Mouse (Mus musculus) embryonic facial prominence, embryonic 14.5 days (tissue): Measurements from ENCODE around the gene Atat1. TPM values are rescaled to one million over a fixed set of nuclear protein-coding genes. Genes with fewer than 3 reads are reported as not detected.
A peak's percentile ranks its signal among the peaks of the same experiment; 100 is the strongest.

Experiments used
- ATAC-seq: fragments of 200-750 bp; cut with Nextera tagmentation; 2 replicates; pipeline ENCODE4 v1.8.0; 2017; ENCODE audit warnings: low read depth, moderate number of reproducible peaks, moderate TSS enrichment
- DNase-seq: peaks from one replicate; pipeline ENCODE4 v3.0.0-alpha.2; 2015; ENCODE audit warnings: low spot score
- H3K27ac ChIP-seq: fragments of 300-500 bp; sonication (generic); replicated peaks from 2 replicates; pipeline ENCODE4 v1.5.1; 2014; ENCODE audit warnings: low read depth, mild to moderate bottlenecking, low read length, moderate library complexity
- H3K27me3 ChIP-seq: fragments of 300-500 bp; sonication (generic); replicated peaks from 2 replicates; pipeline ENCODE4 v1.6.1; 2014; ENCODE audit warnings: low read length; ENCODE audit not compliant: control insufficient read depth, insufficient read depth
- H3K36me3 ChIP-seq: fragments of 300-500 bp; sonication (generic); 2 replicates; pipeline ENCODE4 v1.6.1; 2014; ENCODE audit warnings: low read length, mixed read lengths; ENCODE audit not compliant: control insufficient read depth, insufficient read depth
- H3K4me1 ChIP-seq: fragments of 300-500 bp; sonication (generic); 2 replicates; pipeline ENCODE4 v1.6.1; 2014; ENCODE audit warnings: antibody characterized with exemption, low read length; ENCODE audit not compliant: control insufficient read depth, insufficient read depth
- H3K4me2 ChIP-seq: fragments of 300-500 bp; sonication (generic); 2 replicates; pipeline ENCODE4 v1.6.1; 2014; ENCODE audit warnings: low read depth, mild to moderate bottlenecking, low read length, moderate library complexity, mixed read lengths
- H3K4me3 ChIP-seq: fragments of 300-500 bp; sonication (generic); 2 replicates; pipeline ENCODE4 v1.5.1; 2014; ENCODE audit warnings: low read depth, mild to moderate bottlenecking, low read length
- H3K9ac ChIP-seq: fragments of 300-500 bp; sonication (generic); 2 replicates; pipeline ENCODE4 v1.6.1; 2014; ENCODE audit warnings: low read depth, mild to moderate bottlenecking, low read length, moderate library complexity, mixed read lengths
- H3K9me3 ChIP-seq: fragments of 300-500 bp; sonication (generic); 2 replicates; pipeline ENCODE4 v1.6.1; 2016; ENCODE audit warnings: low read length; ENCODE audit not compliant: control insufficient read depth
- WGBS: fragments of 180-500 bp; shearing (Covaris S2); extraction: QIAGEN DNeasy Blood & Tissue Kit; methylation state at CpG from one replicate; pipeline ENCODE4 v1.1.7; 2014; 5-methylcytosine and 5-hydroxymethylcytosine counted together
- polyA plus RNA-seq: library from polyadenylated mRNA; unstranded; fragments of >200 nt; fragmentation: Nextera tagmentation; extraction: Ambion mirVana; gene quantifications from 2 replicates; pipeline ENCODE4 v1.2.1, GENCODE M21; 2014

Gene Atat1
- polyA plus RNA-seq, 1 experiment from 2014 or later: 48.1 TPM

DNA sequence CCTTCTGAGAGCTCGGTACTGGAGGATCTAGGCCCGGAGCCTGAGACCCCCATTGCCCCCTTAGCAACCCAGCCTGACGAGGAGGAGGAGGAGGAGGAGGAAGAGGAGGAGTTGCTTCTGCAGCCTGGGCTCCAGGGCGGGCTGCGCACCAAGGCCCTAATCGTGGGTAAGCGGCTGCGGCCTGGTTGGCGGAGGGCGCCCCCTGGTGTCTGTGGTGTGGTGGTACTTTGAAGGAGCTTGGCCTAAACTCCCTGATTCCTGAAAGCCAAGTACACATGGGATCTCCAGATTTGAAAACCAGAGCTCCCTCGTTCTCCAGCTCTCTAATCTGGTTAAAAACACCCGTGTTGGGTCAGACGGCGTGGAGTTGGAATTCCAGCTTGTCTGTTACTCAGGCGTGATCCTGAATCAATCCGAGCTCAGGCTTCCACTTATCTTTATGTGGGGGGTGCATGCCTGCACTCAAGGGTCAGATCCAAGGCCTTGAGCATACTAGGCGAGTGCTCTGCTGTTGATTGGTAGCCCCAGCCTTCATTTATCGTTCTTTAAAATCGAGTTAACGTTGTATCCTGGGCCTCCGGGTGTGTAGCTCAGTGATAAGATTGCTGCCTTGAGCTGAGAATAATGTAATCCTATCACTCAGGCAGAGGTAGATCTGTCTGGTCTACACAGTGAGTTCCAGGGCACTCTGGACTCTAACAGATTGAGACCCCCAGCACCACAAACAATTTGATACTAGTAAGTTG, 35.9 kb downstream of the Atat1 start:
- H3K9ac ChIP-seq: peak overlapping the region; percentile 46; the same call in 1 of the 2 replicates
- peaks cover 48% of the 10 kb centered on the region for H3K36me3 ChIP-seq
- no peaks in the 10 kb centered on the region for H3K27me3 ChIP-seq
- H3K4me3 ChIP-seq: no peak overlapping the region
- ATAC-seq: peak; percentile 58
- H3K4me1 ChIP-seq: peaks cover 15% of the 10 kb centered on the region; the same call in 1 of the 2 replicates
- WGBS: 29% methylated on average over 21 of the region's 21 CpGs
- peak overlapping the region; percentile 6; the same call in 1 of the 2 replicates for H3K4me2 ChIP-seq
- peaks cover 6% of the 10 kb centered on the region; the same call in 1 of the 2 replicates for H3K9me3 ChIP-seq
- 0 out of 2 replicates have a peak overlapping the region, but pooled peaks have one; percentile 2 for H3K27ac ChIP-seq
- peak; percentile 83 for DNase-seq

DNA sequence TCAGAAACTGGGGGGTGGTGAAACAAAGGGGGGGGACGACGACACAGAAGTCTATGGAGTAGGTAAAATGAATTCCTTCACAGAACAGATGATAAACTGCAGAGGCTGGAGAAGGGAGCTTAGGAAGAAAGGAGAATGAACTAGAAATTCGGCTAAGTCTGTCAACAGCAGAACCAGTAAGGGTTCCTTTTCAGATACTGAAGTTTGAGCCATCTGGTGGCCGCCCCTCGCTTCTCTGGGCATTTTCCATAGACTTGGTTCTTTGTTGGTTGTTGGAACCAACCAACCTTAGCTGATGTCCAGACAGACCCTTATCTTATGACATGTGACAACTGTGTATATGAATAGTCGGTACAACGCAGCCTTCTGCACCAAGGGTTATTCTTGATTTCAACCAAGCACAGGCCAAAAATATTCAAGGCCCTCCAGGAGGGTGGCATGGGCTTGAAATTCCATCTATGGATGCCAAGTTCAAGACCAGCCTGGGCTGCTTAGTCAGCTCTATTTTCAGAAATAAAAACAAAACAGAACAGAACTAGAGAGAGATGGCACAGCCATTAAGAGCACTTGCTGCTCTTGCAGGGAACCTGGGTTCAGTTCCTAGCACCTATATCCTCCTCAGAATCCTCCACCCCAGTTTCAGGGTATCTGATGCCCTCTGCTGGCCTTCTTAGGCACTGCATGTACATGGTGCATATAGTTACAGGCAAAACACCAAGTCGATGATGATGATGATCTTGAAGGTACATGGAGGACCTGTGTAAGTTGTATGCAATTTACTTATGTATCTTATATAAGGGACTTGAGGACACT, 38.8 kb downstream of the Atat1 start:
- Histone ChIP-seq H3K4me2 (peak overlapping the region; percentile 96), H3K36me3 (peaks cover 47% of the 10 kb centered on the region), H3K9ac (0 out of 2 replicates have a peak overlapping the region, but pooled peaks have one; percentile 70), H3K27ac (peak overlapping the region; percentile 73), H3K9me3 (peaks cover 6% of the 10 kb centered on the region; the same call in 1 of the 2 replicates), H3K27me3 (no peaks in the 10 kb centered on the region), H3K4me3 (peak overlapping the region; percentile 57), H3K4me1 (peaks cover 30% of the 10 kb centered on the region)
- DNase-seq (no peak), ATAC-seq (no peak)
- 74% methylated on average over 8 of the region's 8 CpGs for WGBS

DNA sequence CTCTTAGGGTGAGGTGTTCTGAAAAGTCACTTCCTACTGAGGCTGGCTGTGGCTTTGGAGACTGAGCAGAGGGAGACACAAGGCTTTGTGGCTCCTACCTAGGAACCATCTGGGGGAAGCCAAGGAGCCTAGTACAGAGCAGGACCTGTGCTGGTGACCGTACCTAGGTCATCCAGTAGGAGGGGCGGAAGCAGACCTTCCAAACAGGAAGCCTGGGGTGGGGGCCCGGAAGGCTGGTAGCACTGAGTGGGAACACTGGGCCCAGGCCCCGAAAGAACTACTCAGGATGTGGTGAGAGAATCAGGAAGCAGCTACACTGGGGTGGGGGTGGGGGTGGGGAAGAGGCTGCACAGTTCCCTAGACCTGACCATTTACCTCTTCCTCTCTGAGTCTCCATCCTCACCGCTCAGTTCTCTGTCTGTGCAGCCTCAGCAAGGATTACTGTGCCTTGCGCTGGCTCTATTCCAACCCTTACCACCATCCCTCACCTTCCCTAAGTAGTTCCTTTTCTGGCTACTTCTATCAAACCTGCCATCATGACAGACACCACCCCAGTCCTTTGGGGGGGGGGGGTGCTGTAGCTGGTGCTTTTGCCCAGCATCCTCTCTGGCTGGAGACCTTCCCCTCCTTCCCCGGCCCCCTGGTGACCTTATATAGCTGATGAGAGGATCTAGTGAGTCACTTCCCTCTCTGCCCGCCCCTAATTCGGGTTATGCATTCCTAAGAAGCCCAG, 39.6 kb downstream of the Atat1 start:
- no peak for ATAC-seq
- peaks cover 6% of the 10 kb centered on the region; the same call in 1 of the 2 replicates for H3K9me3 ChIP-seq
- peak overlapping the region; percentile 70 for H3K9ac ChIP-seq
- H3K27ac ChIP-seq: peak overlapping the region; percentile 73
- DNase-seq: peak; percentile 49
- 38% methylated on average over 8 of the region's 9 CpGs for WGBS
- H3K4me1 ChIP-seq: peaks cover 30% of the 10 kb centered on the region
- H3K36me3 ChIP-seq: peaks cover 40% of the 10 kb centered on the region
- peak overlapping the region; percentile 57 for H3K4me3 ChIP-seq
- no peaks in the 10 kb centered on the region for H3K27me3 ChIP-seq
- peak overlapping the region; percentile 96 for H3K4me2 ChIP-seq

DNA sequence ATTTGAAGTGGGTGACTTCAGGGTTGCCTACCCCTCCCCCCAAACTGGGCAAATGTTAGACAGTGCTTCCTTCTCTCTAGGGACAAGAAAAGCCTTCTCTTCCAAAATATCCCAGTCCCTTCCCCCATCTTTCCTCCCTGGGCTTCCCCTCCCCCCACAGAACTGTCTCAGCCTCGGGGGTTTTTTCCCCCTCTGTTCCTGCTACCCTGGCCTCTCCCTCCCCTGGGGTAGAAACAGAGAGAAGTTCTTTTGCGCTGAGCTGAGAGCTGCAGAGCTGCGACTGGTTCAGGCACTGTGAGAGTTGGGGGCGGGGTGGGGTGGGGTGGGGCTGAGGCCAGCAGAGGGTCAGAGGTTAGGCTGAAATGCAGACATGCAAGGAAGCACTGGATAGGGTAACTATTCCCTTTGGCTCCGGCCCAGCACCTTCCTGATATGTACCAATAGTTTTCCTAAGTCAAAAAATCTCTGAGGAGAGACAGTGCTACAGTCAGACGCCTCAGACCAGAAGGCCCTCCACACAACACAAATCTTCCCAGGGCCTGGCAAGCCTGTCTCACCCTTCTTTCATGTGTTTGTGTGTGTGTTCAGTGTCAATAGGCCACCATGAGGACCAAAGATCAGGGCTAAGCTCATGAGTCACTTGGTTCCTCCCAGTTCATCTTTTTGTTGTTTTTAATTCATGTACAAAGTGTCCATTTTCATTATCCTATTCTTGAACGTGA, 40.4 kb downstream of the Atat1 start:
- no peaks in the 10 kb centered on the region for H3K27me3 ChIP-seq
- peak overlapping the region; percentile 70 for H3K9ac ChIP-seq
- H3K4me2 ChIP-seq: peak overlapping the region; percentile 96
- H3K36me3 ChIP-seq: peaks cover 32% of the 10 kb centered on the region
- H3K9me3 ChIP-seq: peaks cover 6% of the 10 kb centered on the region; the same call in 1 of the 2 replicates
- peak overlapping the region; percentile 57 for H3K4me3 ChIP-seq
- DNase-seq (peak; percentile 63), ATAC-seq (no peak)
- H3K4me1 ChIP-seq: peaks cover 37% of the 10 kb centered on the region
- WGBS: 0% methylated on average over 7 of the region's 7 CpGs
- peak overlapping the region; percentile 73 for H3K27ac ChIP-seq

DNA sequence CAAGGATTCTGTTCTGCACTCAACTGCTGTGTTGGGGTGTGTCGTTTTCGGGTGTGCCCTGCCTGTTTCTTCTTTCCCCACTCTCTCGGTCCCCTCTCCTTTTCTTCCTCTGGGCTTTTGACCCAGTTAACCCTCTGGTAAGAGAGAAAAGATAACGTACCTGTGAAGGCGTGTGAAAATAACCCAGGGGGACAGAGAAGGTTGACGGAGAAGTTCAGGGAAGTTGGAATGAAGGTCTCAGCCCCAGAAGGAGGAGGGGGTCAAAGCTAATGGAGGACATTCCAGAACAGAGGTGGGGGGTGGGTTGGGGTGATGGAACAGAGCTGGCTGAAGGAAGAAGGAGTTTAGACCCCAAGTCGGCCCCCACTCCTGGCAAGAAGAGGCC, 40.9 kb downstream of the Atat1 start:
- peak overlapping the region; percentile 96 for H3K4me2 ChIP-seq
- WGBS: 2% methylated on average over 7 of the region's 7 CpGs
- peak overlapping the region; percentile 70 for H3K9ac ChIP-seq
- H3K4me3 ChIP-seq: peak overlapping the region; percentile 57
- ATAC-seq: no peak
- H3K36me3 ChIP-seq: peaks cover 27% of the 10 kb centered on the region
- H3K4me1 ChIP-seq: peaks cover 38% of the 10 kb centered on the region
- H3K27ac ChIP-seq: peak overlapping the region; percentile 73
- peaks cover 6% of the 10 kb centered on the region; the same call in 1 of the 2 replicates for H3K9me3 ChIP-seq
- H3K27me3 ChIP-seq: no peaks in the 10 kb centered on the region
- no peak for DNase-seq

DNA sequence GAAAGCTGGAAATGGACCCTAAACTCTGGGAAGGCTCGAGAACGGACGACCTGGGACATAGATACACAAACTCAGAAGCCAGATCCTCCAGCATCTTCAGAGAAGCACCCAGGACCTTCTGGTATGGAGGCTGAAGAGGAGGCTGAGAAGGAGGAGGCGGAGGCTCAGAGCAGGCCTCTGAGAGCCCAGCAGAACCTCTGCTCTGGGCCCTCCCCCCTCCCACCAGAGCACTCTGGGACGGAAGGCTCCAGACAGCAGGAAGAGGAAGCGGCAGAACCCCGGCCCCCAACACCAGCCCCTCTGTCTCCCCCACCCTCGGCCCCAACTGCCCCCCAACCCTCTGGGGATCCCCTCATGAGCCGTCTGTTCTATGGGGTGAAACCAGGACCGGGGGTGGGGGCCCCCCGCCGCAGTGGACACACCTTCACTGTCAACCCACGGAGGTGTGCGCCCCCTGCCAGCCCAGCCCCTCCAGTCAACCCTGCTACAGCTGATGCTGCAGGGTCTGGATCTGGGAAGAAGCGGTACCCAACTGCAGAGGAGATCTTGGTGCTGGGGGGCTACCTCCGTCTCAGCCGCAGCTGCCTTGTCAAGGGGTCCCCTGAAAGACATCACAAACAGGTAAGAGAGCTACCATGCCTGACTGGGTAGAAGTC, 41.6 kb downstream of the Atat1 start:
- Histone ChIP-seq H3K9me3 (peaks cover 6% of the 10 kb centered on the region; the same call in 1 of the 2 replicates), H3K27ac (peak overlapping the region; percentile 73; the same call in 1 of the 2 replicates), H3K4me3 (peak overlapping the region; percentile 57), H3K9ac (peak overlapping the region; percentile 70), H3K36me3 (peaks cover 22% of the 10 kb centered on the region), H3K4me1 (peaks cover 38% of the 10 kb centered on the region), H3K4me2 (peak overlapping the region; percentile 96), H3K27me3 (no peaks in the 10 kb centered on the region)
- DNase-seq (peak; percentile 21), ATAC-seq (no peak)
- WGBS: 22% methylated on average over 15 of the region's 17 CpGs

- H3K36me3 ChIP-seq: peaks cover 16% of the 10 kb centered on the region
- WGBS: 8% methylated on average over 26 of the region's 26 CpGs
- H3K9me3 ChIP-seq: peaks cover 6% of the 10 kb centered on the region; the same call in 1 of the 2 replicates
- H3K4me3 ChIP-seq: peak overlapping the region; percentile 57
- H3K4me2 ChIP-seq: peak overlapping the region; percentile 96
- H3K4me1 ChIP-seq: peaks cover 38% of the 10 kb centered on the region
- ATAC-seq: no peak
- peak overlapping the region; percentile 97 for H3K27ac ChIP-seq
- H3K9ac ChIP-seq: peak overlapping the region; percentile 70
- H3K27me3 ChIP-seq: no peaks in the 10 kb centered on the region
- peak; percentile 32 for DNase-seq
These were observed 42.7 kb downstream of the Atat1 start for GRCm38 (mm10) chr17:35866911-35867890.
